ENCODE assay signal across 9 mouse cellular contexts in the genomic region with DNA sequence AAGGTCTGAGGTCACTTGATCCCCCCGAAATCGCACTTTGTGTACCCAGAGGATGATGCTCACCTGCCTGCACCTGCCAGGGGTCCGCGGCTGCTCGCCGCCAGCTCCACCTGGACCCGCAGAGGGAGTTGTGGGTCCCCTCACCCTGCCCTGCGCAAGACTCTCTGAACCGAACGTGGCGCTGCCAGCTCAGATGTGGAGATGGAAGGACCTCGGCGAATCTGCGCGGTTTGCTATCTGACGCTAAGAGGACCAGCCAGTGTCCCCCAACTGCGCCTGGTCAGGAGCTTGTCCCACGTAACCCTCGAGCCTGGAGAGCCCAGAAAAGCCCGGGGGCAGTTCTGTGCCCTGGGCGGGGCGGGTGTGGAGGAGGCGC. TPM values are rescaled to one million over a fixed set of nuclear protein-coding genes. Genes with fewer than 3 reads are reported as not detected.
DNase-seq lines count a peak whose midpoint lies in the region; ATAC-seq and TF ChIP-seq lines count a peak whose summit lies in the region.
"Had no signal": no experiment of that assay in that cellular context is flagged by ENCODE, and none has a peak within 500 bp of the region (broad histone marks: within the 10 kb centered on the region; RNA-seq: fewer than 3 reads in every experiment).

TSS of gene Cbln4 (minus strand) at position 232 of the 376 bp plus-strand sequence.

- H3K9me3 ChIP-seq in heart, postnatal 0 days (replicated peaks; ENCODE audit: control insufficient read depth, low read length), result no peaks in the 10 kb centered on the region
- H3K9me3 ChIP-seq in embryonic facial prominence, embryonic 10.5 days, result no peaks in the 10 kb centered on the region
- no peaks in the 10 kb centered on the region for H3K9me3 ChIP-seq in intestine, postnatal 0 days (ENCODE audit: control insufficient read depth)
- H3K9me3 ChIP-seq in neural tube, embryonic 14.5 days (ENCODE audit: control insufficient read depth, low read length), result no peaks in the 10 kb centered on the region

- H3K27me3 ChIP-seq in heart, postnatal 0 days (ENCODE audit: control insufficient read depth, insufficient read depth, low read length), result peaks cover 45% of the 10 kb centered on the region
- H3K27me3 ChIP-seq in embryonic facial prominence, embryonic 10.5 days (replicated peaks; ENCODE audit: low read depth, poor library complexity, severe bottlenecking), result peaks cover 68% of the 10 kb centered on the region
- peaks cover 29% of the 10 kb centered on the region for H3K27me3 ChIP-seq in intestine, postnatal 0 days (replicated peaks; ENCODE audit: control insufficient read depth, insufficient read depth, low read length)
- H3K27me3 ChIP-seq in neural tube, embryonic 14.5 days (ENCODE audit: control insufficient read depth, insufficient read depth, low read length), result peaks cover 16% of the 10 kb centered on the region

- WGBS in heart, postnatal 0 days, result 3% methylated on average over 23 of the region's 23 CpGs
- 2% methylated on average over 23 of the region's 23 CpGs for WGBS in embryonic facial prominence, embryonic 10.5 days
- under 1% methylated on average over 23 of the region's 23 CpGs for WGBS in intestine, postnatal 0 days
- WGBS in neural tube, embryonic 14.5 days, result under 1% methylated on average over 22 of the region's 23 CpGs

- no peak within 1 kb of the TSS for H3K27ac ChIP-seq in heart, postnatal 0 days (ENCODE audit: low read depth)
- H3K27ac ChIP-seq in embryonic facial prominence, embryonic 10.5 days (replicated peaks), result no peak within 1 kb of the TSS
- no peak within 1 kb of the TSS for H3K27ac ChIP-seq in intestine, postnatal 0 days (ENCODE audit: low read depth, low read length)
- H3K27ac ChIP-seq in neural tube, embryonic 14.5 days (ENCODE audit: low read depth, low read length), result peak within 1 kb of the TSS; percentile 67

- H3K9ac ChIP-seq in heart, postnatal 0 days (replicated peaks; ENCODE audit: low read depth, low read length), result no peak within 1 kb of the TSS
- H3K9ac ChIP-seq in intestine, postnatal 0 days (ENCODE audit: low read depth, low read length), result no peak within 1 kb of the TSS
- H3K9ac ChIP-seq in neural tube, embryonic 14.5 days (replicated peaks; ENCODE audit: low read depth, low read length), result peak within 1 kb of the TSS; percentile 57

- no peaks in the 10 kb centered on the region for H3K4me1 ChIP-seq in heart, postnatal 0 days (ENCODE audit: control insufficient read depth, insufficient read depth)
- H3K4me1 ChIP-seq in embryonic facial prominence, embryonic 10.5 days, result peaks cover 34% of the 10 kb centered on the region
- no peaks in the 10 kb centered on the region for H3K4me1 ChIP-seq in intestine, postnatal 0 days (replicated peaks; ENCODE audit: control insufficient read depth, insufficient read depth, low read length)
- peaks cover 8% of the 10 kb centered on the region; the same call in 1 of the 2 replicates for H3K4me1 ChIP-seq in neural tube, embryonic 14.5 days (ENCODE audit: control insufficient read depth, insufficient read depth, low read length)

- no peak for DNase-seq in heart, postnatal 0 days (ENCODE audit: low spot score)
- no peak for DNase-seq in heart, adult 18-20 months
- peak; percentile 17 for DNase-seq in embryonic facial prominence, embryonic 10.5 days (ENCODE audit: low spot score)
- no peak for DNase-seq in testis, postnatal 14 days (ENCODE audit: low spot score)
- no peak for DNase-seq in cerebellum, postnatal 36 days
- DNase-seq in cerebellum, adult 8-10 months, result no peak

- ATAC-seq in heart, postnatal 0 days (ENCODE audit: insufficient read depth, low read depth), result no peak
- no peak for ATAC-seq in intestine, postnatal 0 days
- 0 out of 2 replicates have a peak, but pooled peaks have one; percentile 23 for ATAC-seq in neural tube, embryonic 14.5 days (ENCODE audit: low read depth)

- TF ChIP-seq CTCF in heart, postnatal 0 days (IDR thresholded peaks at IDR 0.05; ENCODE audit: low read depth), result no peak
- TF ChIP-seq CTCF in intestine, postnatal 0 days (IDR thresholded peaks at IDR 0.05; ENCODE audit: low read depth), result no peak

- no peaks in the 10 kb centered on the region for H3K36me3 ChIP-seq in heart, postnatal 0 days (replicated peaks; ENCODE audit: control insufficient read depth, insufficient read depth, low read length)
- no peaks in the 10 kb centered on the region for H3K36me3 ChIP-seq in embryonic facial prominence, embryonic 10.5 days (replicated peaks)
- no peaks in the 10 kb centered on the region for H3K36me3 ChIP-seq in intestine, postnatal 0 days (ENCODE audit: control insufficient read depth, insufficient read depth)
- no peaks in the 10 kb centered on the region for H3K36me3 ChIP-seq in neural tube, embryonic 14.5 days (ENCODE audit: control insufficient read depth, insufficient read depth, low read length)

- H3K4me2 ChIP-seq in heart, postnatal 0 days (ENCODE audit: low read depth, low read length), result peak within 1 kb of the TSS; percentile 13; the same call in 1 of the 2 replicates
- H3K4me2 ChIP-seq in intestine, postnatal 0 days (replicated peaks; ENCODE audit: low read depth), result peak within 1 kb of the TSS; percentile 17; the same call in 1 of the 2 replicates
- H3K4me2 ChIP-seq in neural tube, embryonic 14.5 days (ENCODE audit: low read depth, low read length), result peak within 1 kb of the TSS; percentile 79

- H3K4me3 ChIP-seq in heart, postnatal 0 days (ENCODE audit: low read depth, low read length), result no peak within 1 kb of the TSS
- peak within 1 kb of the TSS; percentile 54 for H3K4me3 ChIP-seq in embryonic facial prominence, embryonic 10.5 days
- no peak within 1 kb of the TSS for H3K4me3 ChIP-seq in intestine, postnatal 0 days (ENCODE audit: low read depth, low read length)
- H3K4me3 ChIP-seq in neural tube, embryonic 14.5 days (ENCODE audit: low read depth, low read length), result peak within 1 kb of the TSS; percentile 46

- no peak for TF ChIP-seq EP300 in heart, postnatal 0 days (IDR thresholded peaks at IDR 0.05; ENCODE audit: low read depth)

RNA-seq across cellular contexts. Expression of gene Cbln4, which starts in this region (rescaled TPM):
- not detected in 2 replicates for total RNA-seq in heart, postnatal 0 days (2014; rRNA removed; ENCODE audit: low replicate concordance)
- not detected in 2 replicates for polyA plus RNA-seq in heart, postnatal 0 days (2015; fragmentation: Nextera tagmentation; extraction: Ambion mirVana)
- total RNA-seq in heart, adult 18-20 months (2021), result not detected
- 0.28 and 0.44 TPM in 2 replicates for polyA plus RNA-seq in embryonic facial prominence, embryonic 10.5 days (2016; fragmentation: Nextera tagmentation; extraction: Ambion mirVana)
- 0.29 and 0.33 TPM in 2 replicates for polyA plus RNA-seq in intestine, postnatal 0 days (2015; fragmentation: Nextera tagmentation; extraction: Ambion mirVana)
- polyA plus RNA-seq in neural tube, embryonic 14.5 days (2014; fragmentation: Nextera tagmentation; extraction: Ambion mirVana), result 39.1 and 47.7 TPM in 2 replicates
- total RNA-seq: MEL had no signal

Comparison
In these comparisons a context has a peak if more than half of its experiments do, and no peak if none do; other contexts are left out.
1. RNA of gene Cbln4 (polyA plus RNA-seq): 39.1 to 47.7 TPM in neural tube, embryonic 14.5 days; 0.28 to 0.44 TPM in embryonic facial prominence, embryonic 10.5 days, 0.29 to 0.33 TPM in intestine, postnatal 0 days and not detected in heart, postnatal 0 days; every median in the first group is over 10 times any median in the second.
2. Peak in DNase-seq and H3K4me3 ChIP-seq in embryonic facial prominence, embryonic 10.5 days; RNA of the gene not detected or under 1 TPM.
3. H3K4me2 ChIP-seq: peak in every context shown above with its lines; median percentile 79 in neural tube, embryonic 14.5 days; 17 in intestine, postnatal 0 days; 13 in heart, postnatal 0 days.